Mouse (Mus musculus): ENCODE data around the gene Atp1b4. TPM values are rescaled to one million over a fixed set of nuclear protein-coding genes. Genes with fewer than 3 reads are reported as not detected.

Gene Atp1b4
- 0.01 and 0.02 TPM in 2 replicates for polyA plus RNA-seq (2012; rRNA removed)

DNA sequence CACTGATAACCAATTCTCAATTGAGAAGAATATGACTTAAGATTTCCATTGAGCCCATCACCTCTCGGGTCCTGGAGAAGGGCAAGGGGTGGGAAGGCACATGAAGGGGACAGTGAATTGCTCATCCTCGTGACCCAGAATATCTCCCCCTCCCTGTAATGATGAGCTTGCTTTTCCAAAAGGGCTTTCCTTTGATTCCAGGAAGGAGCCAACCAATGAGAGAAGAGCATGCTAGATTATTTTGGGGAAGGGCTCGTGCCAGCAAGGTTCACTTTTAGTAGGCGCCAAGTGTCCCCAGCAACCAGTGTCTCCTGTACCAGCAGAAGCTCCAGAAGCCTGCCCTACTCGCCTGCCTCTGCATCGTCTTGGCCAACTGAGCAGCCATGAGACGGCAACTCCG lies at the start of gene Atp1b4:
Gene Atp1b4 (plus strand): TSS at position 301 of the 400 bp plus-strand sequence.

Other genes starting within 250 kb of the Atp1b4 start
- not detected in 2 replicates for gene Rhox10, start 249.7 kb upstream of the Atp1b4 start, polyA plus RNA-seq (2012; rRNA removed)
- not detected in 2 replicates for gene Rhox11, start 231.0 kb upstream of the Atp1b4 start, polyA plus RNA-seq (2012; rRNA removed)
- not detected in 2 replicates for gene Rhox12, start 205.3 kb upstream of the Atp1b4 start, polyA plus RNA-seq (2012; rRNA removed)
- gene Rhox13, start 195.0 kb upstream of the Atp1b4 start, polyA plus RNA-seq (2012; rRNA removed), result not detected in 2 replicates
- 9.2 and 18.2 TPM in 2 replicates for gene Zbtb33, start 126.4 kb upstream of the Atp1b4 start, polyA plus RNA-seq (2012; rRNA removed)
- gene Tmem255a, start 63.7 kb upstream of the Atp1b4 start, polyA plus RNA-seq (2012; rRNA removed), result 3.5 and 12.1 TPM in 2 replicates
- 30.1 and 70.3 TPM in 2 replicates for gene Lamp2, start 140.3 kb downstream of the Atp1b4 start, polyA plus RNA-seq (2012; rRNA removed)